Mouse (Mus musculus) heart, adult 9 months (tissue): ENCODE measurements around the gene Mrm2.
"Not testable (repeated sequence)": the region's sequence is repeated elsewhere in the genome, so short reads cannot be mapped to it uniquely, and the experiment has no call there.

Source experiments
- DNase-seq, 2 experiments: peaks; one replicate each; pipeline ENCODE4 v3.0.0; 2022; ENCODE audit warnings: low spot score in 2 of 2

Gene Mrm2

DNA sequence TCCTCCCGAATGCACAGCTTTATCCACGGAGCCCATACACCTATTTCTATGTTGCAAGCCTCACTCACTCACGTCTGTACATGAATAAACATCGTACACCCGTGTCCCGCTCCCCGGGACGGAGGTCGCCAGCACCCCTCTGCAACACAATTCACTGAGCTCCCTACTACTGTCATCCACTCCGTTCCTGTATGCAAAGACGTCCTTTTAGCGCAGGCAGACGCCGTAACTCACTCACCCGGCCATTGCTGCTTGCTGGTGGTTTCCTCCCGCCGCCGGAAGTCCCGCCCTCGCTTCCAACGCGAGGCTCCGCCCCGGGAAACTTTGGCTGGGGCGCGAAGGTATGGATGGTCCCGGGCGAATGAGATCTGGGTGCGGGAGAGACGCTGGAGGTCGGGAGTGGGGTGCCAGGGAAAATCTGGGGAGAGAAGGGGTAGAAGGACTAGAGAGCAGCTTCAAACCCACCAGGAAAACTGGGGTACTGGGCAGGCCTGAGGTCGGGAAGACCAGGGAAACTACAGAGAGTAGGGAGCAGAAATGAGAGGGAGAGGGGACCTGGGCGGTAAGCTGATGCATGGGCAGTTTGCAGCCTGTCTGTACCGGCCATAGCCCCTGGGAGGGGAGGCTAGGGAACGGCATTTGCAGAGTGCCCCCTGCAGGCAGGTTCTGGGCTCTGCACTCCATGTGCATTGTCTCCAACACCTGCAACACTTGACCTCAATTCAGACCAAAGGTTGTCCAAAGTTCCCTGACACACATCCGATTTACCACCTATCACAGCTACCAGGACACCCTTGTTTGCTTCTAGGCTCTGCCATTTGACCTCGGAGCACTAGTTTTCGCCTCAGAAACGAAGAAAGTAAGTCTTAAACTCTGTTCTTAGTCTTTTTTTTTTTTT is at the start of gene Mrm2:
Mrm2 (minus strand) TSS at position 284 of the 898 bp plus-strand sequence.
- DNase-seq = peak; percentile 80 to 84

DNA sequence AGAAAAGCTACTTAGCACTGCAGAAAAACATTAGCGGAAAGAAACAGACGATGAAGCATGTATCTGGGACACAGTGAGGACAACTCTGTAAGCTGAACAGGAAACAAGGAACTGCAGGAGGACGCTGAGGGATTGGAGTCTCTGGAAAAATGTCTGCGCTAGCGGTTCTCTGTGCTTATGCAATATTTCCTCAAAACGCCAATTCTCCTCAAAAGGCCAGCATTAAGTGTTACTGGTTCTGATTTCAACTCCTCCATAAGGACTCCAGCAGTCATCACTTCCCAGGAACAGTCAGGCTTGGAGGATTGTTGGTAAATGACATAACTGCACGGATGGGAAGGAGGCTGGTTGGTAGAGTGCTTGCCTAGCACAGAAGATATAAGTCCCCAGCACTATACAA is 49.5 kb upstream of the Mrm2 start:
- DNase-seq = peak in 1 of 2 experiments; percentile 17

DNA sequence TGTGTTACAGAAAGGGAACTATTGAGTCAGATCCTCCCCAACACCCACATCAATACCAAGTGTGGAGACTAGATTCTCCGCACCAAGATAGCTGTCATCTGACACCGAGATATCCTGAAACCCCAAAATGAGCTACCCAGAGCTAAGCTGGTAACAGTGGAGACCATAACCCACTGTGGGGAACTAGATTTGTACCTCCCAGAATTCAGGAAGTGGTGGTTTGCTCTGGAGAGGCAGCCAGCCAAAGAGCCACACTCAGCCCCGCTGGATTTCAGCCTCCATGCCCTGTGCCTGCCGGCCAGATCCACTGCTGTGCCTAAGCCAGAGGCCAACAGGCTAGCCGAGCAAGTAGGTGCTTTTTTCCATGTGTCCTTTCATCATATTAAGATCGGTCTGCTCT is 47.6 kb upstream of the Mrm2 start:
- DNase-seq = peak in 1 of 2 experiments; percentile 37

DNA sequence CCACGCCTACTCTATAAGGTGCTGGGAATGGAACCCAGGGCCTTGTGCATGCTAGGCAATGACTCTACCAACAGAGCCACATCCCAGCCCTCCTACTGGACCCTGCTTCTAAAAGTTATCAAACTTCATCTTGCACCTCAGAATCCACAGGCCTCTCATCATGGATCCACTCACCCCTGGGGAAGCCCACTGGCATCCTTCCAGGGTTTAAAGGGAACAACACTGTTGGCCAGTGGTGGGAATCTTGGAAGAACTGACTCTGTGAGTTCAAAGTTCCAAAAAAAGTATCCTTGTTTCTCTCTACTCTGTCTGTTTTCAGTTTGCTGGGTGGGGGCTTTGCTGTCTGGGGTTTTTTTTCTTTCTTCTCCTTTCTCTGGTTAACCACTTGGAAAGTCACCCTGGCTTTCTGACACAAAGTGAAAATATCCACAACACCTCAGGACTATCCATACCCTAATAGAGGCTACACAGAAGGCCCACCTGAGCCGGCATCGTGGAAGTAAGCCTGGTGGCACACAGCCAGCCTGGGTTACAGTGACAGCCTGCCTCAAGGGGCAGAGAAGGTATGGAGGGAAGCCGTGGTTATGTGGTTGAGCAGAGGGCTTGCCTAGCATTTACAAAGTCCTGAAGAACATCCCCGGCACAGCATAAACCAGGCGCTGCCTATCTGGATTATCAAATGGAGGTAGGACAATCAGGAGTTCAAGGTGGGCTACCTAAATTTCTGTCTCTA is 46.6 kb upstream of the Mrm2 start:
- no peak for DNase-seq

DNA sequence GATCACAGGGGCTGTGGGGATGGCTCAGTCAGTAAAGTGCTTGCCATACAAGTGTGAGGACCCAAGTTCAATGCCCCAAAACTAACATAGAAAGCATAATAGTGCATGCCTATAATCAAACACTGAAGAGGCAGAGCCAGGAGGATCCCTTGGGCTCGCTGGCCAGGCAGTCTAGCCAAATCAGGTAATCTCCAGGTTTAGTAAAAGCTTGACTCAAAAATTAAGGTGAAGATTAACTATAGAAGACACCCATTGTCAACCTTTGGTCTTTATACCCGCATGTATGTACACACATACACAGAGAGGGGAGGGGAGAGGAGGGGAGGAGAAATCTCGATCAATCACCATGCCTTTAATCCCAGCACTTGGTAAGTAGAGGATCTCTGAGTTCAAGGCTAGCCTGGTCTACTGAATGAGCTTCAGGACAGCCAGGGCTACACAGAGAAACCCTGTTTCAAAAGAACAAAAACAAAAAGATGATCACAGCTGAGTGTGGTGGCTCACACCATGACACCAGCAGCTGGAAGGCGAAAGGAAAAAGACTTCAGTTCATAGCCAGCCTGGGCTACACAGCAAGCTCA is 43.6 kb upstream of the Mrm2 start:
- DNase-seq = no peak

DNA sequence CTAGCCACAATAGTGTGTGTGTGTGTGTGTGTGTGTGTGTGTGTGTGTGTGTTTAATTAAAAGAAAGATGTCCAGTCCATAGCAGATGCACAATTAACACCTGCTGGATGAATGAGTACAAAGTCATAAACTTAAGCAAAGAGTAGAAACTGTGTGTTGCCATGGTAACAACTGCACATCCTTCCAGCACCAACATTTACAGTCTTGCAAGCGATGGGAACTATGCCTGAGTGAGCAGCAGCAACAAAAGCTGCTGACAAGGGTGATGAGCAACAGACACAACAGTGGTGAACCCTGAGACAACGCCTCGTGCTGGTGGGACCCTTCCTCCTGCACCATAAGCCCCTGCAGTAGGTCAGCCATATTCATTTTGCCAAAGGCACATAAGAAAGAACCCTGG is 42.5 kb upstream of the Mrm2 start:
- DNase-seq = no peak

DNA sequence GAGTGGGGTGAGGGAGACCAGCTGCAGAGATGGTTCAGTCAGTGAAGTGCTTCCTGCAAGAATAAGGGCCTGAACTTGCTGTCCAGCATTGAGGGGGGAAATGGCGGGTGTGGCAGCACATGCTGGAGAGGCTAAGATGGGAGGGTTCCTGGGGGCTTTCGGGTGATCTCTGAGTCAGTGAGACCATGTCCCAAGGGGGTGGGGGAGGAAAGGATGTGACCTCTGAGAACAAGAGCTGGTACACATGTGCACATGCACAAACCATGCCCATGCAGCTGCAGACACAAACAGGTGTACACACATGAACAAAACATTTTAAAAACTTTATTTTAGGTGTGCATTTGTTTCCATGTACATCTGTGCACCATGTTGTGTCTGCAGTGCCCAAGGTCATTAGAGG is 42.0 kb upstream of the Mrm2 start:
- DNase-seq = no peak

DNA sequence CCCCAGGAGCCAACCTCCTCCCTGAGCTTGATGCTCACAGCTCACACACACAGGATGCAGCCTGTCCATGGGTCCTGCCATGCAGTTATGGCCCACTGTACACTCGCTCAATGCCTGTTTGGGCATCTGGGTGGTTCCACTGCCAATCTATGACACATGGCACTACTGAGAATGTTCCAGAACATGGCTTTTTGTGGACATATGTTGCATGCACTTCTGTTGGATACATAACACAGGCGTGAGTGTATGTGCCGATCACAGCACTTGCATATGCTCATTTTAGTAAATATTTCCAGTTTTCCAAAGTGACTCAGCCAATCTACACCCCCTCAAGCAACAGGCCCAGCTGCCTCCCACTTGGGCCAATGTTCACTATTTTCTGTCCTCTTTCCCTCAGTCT is 40.0 kb upstream of the Mrm2 start:
- DNase-seq = no peak

DNA sequence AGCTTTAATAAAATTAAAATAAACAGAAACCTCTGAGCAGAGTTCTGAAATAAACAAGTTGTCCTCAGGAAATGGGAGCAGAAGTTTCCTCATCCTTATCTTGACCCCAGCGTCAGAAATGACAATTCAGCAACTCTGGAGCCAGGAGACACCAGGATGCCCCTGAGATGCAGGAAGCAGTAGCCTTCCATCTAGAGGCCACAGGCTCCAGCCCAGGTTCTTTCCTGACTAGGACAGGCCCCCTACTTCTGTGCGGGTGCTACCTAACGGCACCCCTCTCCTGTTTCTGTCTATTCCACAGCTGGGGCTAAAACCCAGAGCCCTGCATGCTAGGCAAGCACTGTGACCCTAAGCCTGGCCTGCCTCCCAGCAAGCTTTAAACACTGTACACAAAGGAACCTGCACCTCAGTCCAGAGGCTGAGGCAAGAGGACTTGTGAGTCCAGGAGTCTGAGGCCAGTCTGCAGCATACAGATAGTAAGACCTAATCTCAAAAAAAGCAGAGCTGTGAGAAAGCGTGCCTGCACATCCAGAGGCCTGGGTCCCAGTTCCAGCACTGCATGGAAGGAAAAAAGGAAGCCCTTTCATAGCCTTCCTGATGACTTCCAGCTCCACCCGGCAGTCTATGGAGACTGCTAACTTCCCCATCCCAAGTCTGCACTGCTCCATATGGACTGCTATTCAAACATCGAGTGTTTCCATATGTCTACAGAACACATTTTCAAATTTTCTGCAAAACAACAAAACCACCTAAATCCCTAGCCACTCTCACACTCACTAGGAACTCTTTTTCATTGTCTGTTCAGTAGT is 39.0 kb upstream of the Mrm2 start:
- peak; percentile 36 to 47 for DNase-seq

DNA sequence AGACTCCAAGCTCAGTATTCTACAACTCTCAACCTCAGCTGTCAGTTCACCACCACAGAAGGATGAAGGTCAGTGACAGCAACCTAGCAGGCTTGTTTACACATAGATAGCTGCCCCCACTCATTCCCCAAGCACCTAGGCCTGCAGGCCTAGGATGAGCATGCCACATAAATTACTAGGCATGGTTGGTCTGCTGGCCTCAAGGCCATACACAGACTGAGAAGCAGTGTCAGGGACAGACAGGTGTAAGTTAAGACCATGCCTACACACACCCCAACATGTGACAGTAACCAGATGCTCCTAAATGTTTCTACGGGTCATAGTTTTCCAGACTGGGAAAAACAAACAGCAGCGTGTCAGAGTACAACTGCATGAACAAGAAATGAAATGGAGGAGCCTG is 37.8 kb upstream of the Mrm2 start:
- DNase-seq = no peak

DNA sequence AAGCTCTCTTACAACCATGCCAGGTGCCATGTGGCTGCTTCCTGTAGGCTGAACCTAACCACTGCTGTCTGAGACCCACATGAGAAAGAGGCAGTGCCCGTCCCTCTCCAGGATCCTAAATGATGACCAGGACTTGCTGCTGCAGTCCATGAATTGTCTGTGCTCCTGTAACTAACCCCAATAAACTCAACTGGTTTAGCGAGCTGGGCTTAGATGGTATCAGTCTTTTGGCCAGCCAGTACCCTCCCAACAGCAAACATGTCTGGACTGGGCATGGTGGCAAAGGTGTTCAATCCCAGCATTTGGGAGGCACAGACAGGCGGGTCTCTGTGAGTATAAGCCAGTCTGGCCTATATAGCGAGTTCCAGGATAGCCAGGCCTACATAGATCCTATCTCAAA is 37.2 kb upstream of the Mrm2 start:
- DNase-seq = no peak

DNA sequence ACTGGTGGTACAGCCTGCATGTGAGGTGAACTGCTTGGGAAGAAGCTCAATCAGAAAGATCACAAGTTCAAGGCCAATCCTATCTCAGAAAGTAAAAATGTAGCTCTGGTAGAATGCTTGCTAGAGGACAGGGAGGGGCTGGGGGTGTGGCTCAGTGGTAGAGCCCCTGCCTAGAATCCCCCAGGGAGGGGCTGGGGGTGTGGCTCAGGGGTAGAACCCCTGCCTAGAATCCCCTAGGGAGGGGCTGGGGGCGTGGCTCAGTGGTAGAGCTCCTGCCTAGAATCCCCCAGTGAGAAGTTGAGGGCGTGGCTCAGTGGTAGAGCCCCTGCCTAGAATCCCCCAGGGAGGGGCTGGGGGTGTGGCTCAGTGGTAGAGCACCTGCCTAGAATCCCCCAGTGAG is 36.4 kb upstream of the Mrm2 start:
- DNase-seq = not testable (repeated sequence)

DNA sequence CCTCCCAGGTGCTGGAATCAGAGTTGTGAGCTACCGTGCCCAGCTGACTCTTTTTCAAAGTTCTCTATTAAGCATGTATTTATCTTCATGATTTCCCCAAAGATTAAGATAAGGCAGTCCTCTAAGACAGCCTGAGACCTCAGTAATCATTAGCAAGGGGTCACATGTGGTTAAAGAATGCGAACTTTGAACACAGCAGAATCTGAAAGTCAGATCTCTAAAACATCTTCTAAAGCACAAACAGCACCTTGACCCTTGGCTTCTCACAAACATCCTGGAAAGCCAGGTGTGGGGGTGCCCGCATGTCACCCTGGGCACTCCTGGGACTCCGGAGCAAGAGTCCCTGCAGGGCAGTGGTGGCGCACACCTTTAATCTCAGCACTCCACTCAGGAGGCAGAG is 32.7 kb upstream of the Mrm2 start:
- DNase-seq = no peak

DNA sequence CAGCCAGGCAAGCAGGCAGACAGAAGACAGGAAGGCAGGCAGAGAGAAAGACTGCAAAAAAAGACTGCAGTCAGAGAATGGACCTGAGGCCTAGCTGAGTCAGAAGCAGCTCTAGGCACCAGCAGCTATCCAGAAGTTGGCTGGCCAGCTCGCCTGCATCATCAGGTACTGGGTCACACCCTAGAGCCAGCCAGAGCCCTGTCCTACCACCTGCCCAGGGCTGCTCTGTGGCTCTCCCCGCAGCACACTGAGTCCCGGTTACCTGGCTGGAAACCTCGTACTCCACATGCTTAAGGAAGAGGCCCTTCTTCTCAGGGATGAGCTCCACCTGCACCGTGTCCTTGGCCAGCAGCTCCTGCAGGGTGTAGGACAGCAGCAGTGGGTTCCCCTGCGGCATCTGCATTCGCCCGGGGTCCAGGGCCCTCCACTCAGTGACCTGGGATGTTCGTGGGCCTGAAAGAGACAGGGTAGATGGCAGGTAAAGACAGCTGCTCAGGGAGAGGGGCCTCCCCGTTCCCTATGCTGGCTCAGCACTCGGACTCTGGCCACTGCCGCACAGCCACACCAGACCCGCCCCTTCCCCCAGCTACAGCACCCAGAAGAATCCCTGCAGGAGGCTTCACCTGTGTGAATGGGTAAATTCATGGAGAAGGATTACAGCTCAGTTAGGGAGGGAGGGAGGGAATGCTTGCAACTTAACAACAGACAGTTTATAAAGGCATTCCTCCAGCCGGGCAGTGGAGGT is 28.4 kb upstream of the Mrm2 start:
- DNase-seq = no peak

DNA sequence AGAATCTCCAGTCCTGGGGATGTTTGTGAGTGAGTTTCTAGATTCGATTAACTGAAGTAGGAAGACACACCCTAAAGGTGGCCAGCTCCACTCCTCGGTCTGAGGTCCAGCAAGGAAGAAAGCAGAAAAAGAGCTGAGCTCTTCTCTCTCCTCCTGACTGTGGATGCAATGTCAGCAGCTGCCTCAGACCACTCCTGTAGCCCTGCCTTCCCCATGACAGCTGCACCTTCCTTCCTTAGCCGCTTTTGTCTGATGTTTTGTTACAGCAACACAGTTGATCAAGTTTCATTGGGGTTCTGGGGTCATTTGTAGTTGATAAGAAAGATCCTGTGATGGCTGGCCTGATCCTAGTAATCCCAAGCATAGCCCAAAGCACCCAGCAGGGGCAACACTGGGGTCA is 25.8 kb upstream of the Mrm2 start:
- no peak for DNase-seq

DNA sequence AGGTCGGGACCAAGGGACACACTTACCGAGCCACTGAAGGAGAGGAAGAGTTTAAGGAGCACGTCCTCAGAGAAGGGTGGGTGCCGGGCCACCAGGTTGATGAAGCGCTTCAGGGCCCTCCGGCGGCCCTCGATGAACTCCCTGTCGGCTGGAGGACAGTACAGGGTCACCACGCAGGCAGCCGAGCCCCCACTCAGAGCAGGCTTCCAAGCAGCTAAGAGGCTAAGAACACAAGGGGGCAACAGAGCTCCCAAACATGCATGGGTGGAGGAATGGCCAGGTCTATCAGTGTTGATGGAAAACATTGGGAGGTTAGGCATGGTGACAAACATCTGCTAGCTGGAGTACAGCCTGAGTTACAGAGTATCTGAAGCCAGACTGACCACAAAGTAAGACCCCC is 24.2 kb upstream of the Mrm2 start:
- no peak for DNase-seq

DNA sequence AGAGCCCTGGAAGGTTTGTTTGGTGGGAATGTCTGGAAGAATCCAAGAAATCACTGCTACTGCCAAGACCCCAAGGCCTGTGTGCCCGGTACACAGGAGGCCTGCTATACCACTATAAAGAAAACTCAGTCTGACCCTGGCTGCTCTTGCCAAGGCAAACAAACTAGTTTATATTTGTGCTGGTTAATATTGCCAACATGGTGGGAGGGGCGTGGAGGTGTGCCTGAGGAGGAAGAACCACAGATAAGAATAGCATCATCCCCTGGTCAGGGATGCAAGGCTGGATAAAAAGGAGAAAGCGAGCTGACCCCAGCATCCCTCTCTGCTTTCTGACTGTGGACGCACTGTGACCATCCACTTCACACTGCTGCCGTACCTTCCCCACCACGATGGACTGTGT is 20.7 kb upstream of the Mrm2 start:
- no peak for DNase-seq

DNA sequence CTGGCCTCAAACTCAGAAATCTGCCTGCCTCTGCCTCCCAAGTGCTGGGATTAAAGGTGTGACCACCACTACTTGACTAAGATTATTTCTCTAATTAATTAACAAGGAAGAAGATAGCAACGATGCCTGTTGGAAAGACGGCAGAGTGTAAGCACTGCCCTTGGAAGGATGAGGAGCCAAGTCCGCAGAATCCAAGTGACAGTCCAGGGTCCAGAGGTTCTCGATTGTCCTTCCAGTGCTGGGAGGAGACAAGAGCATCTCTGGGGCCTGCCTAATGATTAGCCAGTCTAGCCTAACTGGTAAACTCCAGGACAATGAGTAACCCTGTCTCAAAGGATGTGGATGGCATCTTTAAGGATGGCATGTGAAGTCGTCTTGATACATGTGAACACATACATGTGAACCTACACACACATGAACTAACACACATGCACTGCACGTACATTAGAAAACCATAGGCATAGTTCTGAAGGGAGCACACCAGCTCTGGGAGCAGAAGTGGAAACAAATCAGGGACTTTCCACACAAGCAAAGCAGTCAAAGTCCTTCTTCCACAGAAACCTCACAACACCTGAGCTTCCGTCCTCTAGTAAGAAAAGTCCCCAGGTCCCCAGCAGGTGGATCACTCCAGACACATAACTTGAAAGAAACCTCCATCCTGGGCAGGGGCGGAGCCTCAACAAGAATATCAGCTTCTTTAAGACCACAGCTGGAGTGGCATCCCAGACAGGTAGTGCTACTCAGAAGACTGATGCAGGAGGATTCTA is 19.2 kb upstream of the Mrm2 start:
- no peak for DNase-seq

DNA sequence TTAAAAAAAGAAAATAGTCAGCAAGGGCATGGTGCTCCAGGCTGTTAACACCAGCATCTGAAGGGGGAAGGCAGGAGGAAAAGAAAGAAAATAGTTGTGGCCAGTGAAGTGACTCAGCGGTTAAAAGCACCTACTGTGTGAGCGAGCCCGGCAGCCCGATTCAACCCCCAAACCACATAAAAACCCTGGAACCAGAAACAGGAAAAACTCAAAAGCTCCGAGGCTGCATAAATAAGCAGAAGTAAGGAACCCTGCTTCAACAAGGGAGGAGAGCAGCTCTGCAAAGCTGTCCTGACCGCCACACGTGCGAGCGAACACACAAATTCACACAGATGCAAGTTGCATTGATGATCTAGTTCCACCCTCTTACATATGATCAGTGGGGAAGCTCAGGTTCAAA is 18.2 kb upstream of the Mrm2 start:
- DNase-seq = no peak

DNA sequence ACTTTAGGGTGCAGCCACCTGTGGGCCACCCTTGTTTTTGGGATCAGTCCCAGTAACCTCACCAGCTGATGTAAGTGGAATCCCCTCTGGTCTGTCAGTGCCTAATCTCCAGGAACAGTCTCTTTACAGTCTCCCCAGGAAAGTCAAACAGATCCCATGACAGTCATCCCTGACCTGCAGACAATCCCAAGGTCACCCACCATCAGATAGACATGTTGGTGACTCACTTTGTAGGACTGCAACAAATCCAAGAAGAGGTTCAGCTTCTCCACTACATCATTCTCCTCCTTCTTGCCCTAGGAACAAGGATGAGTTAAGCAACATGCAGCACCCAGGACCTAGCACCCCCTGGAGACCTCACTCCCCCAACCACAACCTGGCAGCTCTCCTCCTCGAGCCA is 14.4 kb upstream of the Mrm2 start:
- no peak for DNase-seq

DNA sequence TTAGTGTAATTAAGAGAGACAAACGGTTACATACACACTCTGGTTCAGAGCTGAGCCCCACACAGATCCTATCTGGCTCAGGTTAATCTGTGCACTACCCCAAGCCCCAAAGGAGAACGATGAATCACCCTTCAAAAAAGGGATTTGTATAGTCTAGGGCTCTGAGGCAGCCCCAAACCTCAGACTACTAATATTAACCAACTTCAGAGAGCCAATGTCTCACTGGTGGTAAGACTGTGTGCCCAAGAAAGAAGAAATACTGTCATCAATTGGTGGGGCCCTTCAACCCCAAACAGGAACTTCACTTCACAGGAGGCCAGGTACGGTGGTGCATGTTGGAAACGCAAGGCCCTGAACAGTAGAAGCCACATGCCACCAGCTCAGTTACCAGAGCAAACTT is 13.5 kb upstream of the Mrm2 start:
- DNase-seq = no peak
